Mouse (Mus musculus) midbrain, embryonic 14.5 days (tissue): ENCODE data around the gene N4bp3. TPM values are rescaled to one million over a fixed set of nuclear protein-coding genes. Genes with fewer than 3 reads are reported as not detected.
"Not testable (repeated sequence)": the region's sequence is repeated elsewhere in the genome, so short reads cannot be mapped to it uniquely, and the experiment has no call there.

Experiments used
- ATAC-seq: fragments of 200-750 bp; cut with Nextera tagmentation; 2 replicates; pipeline ENCODE4 v1.8.0; 2017; ENCODE audit warnings: moderate number of reproducible peaks, moderate library complexity; ENCODE audit not compliant: low FRiP score, low TSS enrichment
- DNase-seq: peaks from one replicate; pipeline ENCODE4 v3.0.0-alpha.2; 2015
- H3K27ac ChIP-seq: fragments of 300-500 bp; sonication (generic); replicated peaks from 2 replicates; pipeline ENCODE4 v1.5.1; 2014; ENCODE audit warnings: mild to moderate bottlenecking, low read depth, low read length, moderate library complexity
- H3K27me3 ChIP-seq: fragments of 300-500 bp; sonication (generic); 2 replicates; pipeline ENCODE4 v1.6.1; 2014; ENCODE audit warnings: low read length, control low read depth, mixed read lengths; ENCODE audit not compliant: control insufficient read depth, insufficient read depth
- H3K36me3 ChIP-seq: fragments of 300-500 bp; sonication (generic); 2 replicates; pipeline ENCODE4 v1.6.1; 2014; ENCODE audit warnings: low read length, control low read depth; ENCODE audit not compliant: control insufficient read depth, insufficient read depth
- H3K4me1 ChIP-seq: fragments of 300-500 bp; sonication (generic); 2 replicates; pipeline ENCODE4 v1.6.1; 2014; ENCODE audit warnings: mild to moderate bottlenecking, antibody characterized with exemption, low read length, control low read depth; ENCODE audit not compliant: control insufficient read depth, insufficient read depth
- H3K4me2 ChIP-seq: fragments of 300-500 bp; sonication (generic); 2 replicates; pipeline ENCODE4 v1.6.1; 2014; ENCODE audit warnings: mild to moderate bottlenecking, low read length, moderate library complexity
- H3K4me3 ChIP-seq: fragments of 300-500 bp; sonication (generic); replicated peaks from 2 replicates; pipeline ENCODE4 v1.5.1; 2014; ENCODE audit warnings: low read depth, low read length
- H3K9ac ChIP-seq: fragments of 300-500 bp; sonication (generic); replicated peaks from 2 replicates; pipeline ENCODE4 v1.6.1; 2014; ENCODE audit warnings: mild to moderate bottlenecking, low read length, moderate library complexity
- H3K9me3 ChIP-seq: fragments of 300-500 bp; sonication (generic); 2 replicates; pipeline ENCODE4 v1.6.1; 2016; ENCODE audit warnings: low read length, control low read depth, mixed read lengths; ENCODE audit not compliant: control insufficient read depth
- WGBS: fragments of 180-500 bp; shearing (Covaris S2); extraction: QIAGEN DNeasy Blood & Tissue Kit; methylation state at CpG from one replicate; pipeline ENCODE4 v1.1.7; 2014; 5-methylcytosine and 5-hydroxymethylcytosine counted together
- polyA plus RNA-seq: library from polyadenylated mRNA; unstranded; fragments of >200 nt; fragmentation: Nextera tagmentation; extraction: Ambion mirVana; gene quantifications from 2 replicates; pipeline ENCODE4 v1.2.1, GENCODE M21; 2014

Gene N4bp3
- 11.6 and 15.2 TPM in 2 replicates for polyA plus RNA-seq

DNA sequence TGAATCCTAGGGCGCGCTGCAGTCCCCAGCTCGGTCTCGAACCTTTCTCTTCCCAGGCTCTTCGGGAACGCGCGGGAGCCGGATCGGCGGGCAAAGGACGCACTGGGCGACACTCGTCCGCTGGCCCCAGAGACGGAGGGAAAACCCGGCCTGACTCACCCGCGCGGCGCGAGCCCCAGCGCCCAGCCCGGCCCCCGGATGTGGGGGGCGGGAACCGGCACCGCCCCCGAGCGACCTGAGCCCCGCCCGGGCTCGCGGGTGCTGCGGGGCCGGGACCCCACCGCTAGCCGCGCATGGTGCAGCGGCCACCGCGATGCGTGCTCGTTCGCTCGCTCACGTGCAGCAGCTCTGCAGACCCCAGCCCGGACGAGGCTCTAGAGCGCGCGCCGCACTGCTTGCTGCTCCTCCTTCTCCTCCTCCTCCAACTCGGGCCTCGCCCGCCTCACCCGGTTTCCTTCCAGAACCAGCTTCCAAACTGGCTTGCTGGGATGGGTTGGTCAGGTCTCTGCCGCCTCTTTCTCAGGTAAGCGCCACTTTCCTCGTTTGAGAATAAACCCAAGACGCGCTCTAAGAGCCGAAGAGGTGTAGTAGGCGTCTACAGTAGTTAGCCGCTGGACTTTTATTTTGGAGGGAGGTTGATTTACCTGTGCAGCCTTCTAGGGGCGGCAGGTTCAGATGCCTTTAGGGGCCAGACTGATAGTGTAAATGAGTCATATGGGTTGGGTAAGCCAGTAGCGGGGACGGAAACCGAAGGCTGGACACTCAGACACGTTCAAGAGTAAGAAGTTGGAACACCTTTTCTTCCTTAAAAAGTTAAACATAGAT is at the start of gene N4bp3, which contains the start of gene D930048N14Rik:
TSS of gene N4bp3 (minus strand) at position 152 of the 825 bp plus-strand sequence.
TSS of gene D930048N14Rik (plus strand) at position 264 of the 825 bp plus-strand sequence.
- WGBS: 1% methylated on average over 69 of the region's 70 CpGs
- peak; percentile 61; the same call in 1 of the 2 replicates for ATAC-seq
- no peak within 1 kb of the TSS for H3K27ac ChIP-seq

DNA sequence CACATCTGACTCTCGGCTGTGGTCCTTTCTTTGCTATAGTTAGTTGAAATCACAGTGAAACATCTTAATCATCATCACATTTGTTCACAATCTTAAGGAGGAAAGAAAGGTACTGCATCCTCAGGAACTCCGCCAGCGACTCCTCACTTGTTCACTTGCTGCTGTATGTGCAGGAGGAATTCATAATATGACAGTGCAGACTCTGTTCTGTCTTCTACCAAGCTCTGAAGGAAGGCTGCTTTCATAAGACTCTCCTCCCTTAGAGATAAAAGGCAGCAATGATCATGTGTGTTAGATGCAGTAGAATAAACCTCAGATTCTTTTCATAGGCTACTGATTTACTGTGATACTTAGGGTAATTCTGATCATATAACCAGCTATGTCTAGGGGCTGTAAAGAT is 44.3 kb upstream of the N4bp3 start:
- Histone ChIP-seq H3K27me3 (no peaks in the 10 kb centered on the region), H3K27ac (no peak overlapping the region), H3K9ac (no peak overlapping the region), H3K4me3 (no peak overlapping the region), H3K36me3 (peaks cover 43% of the 10 kb centered on the region), H3K4me1 (no peaks in the 10 kb centered on the region), H3K4me2 (no peak overlapping the region), H3K9me3 (no peaks in the 10 kb centered on the region)
- 95% methylated on average over 3 of the region's 3 CpGs for WGBS
- DNase-seq (no peak), ATAC-seq (no peak)

More for the DNA sequence above, at the start of gene N4bp3, which contains the start of gene D930048N14Rik:
- no peaks in the 10 kb centered on the region for H3K9me3 ChIP-seq
- H3K36me3 ChIP-seq: no peaks in the 10 kb centered on the region
- peak; percentile 79 for DNase-seq
- peaks cover 16% of the 10 kb centered on the region for H3K4me1 ChIP-seq
- H3K4me3 ChIP-seq: peak within 1 kb of the TSS; percentile 55
- H3K27me3 ChIP-seq: peaks cover 13% of the 10 kb centered on the region; the same call in 1 of the 2 replicates
- peak within 1 kb of the TSS; percentile 66 for H3K9ac ChIP-seq
- peak within 1 kb of the TSS; percentile 91 for H3K4me2 ChIP-seq

DNA sequence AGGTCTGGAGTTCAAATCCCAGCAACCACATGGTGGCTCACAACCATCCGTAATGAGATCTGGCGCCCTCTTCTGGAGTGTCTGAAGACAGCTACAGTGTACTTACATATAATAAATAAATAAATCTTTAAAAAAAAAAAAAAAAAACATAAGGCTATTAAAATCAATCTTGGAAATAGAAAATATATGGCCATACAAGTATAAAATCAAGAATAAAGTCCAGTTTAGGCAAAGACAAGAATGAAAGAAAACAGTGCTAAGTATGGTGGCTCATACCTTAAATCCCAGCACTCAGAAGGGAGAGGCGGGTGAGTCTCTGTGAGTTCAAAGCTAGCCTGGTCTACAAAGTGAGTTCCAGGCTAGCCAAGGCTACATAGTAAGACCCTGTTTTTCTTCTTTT is 40.0 kb upstream of the N4bp3 start:
- not testable (repeated sequence) for H3K4me2 ChIP-seq, ATAC-seq, H3K27me3 ChIP-seq, H3K9ac ChIP-seq, H3K27ac ChIP-seq, H3K9me3 ChIP-seq, DNase-seq, H3K4me3 ChIP-seq
- peaks cover 14% of the 10 kb centered on the region for H3K4me1 ChIP-seq
- H3K36me3 ChIP-seq: peaks cover 11% of the 10 kb centered on the region
- WGBS: 100% methylated on average over 1 of the region's 3 CpGs

DNA sequence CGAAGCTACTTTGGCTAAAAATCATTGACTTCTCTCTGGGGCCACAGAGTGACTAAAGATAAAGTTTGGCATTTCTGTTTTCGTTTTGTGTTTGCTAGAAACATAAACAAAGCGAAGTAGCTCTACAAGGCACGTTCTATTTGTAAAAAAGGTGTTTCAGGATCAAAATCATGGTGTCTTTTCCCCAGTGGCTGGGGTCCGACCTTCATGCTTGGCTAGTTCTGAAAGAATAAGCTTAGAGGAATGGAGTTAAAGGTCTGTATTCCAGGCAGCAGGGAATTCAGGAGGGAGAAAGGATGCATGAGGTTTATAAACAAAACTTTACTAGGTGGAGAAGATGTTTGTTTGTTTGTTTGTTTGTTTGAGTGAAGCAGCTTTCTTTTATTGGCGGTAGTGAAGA is 38.7 kb upstream of the N4bp3 start:
- Histone ChIP-seq H3K4me2 (peak overlapping the region; percentile 81), H3K27ac (peak overlapping the region; percentile 99), H3K9ac (peak overlapping the region; percentile 67; the same call in 1 of the 2 replicates), H3K4me3 (peak overlapping the region; percentile 78), H3K36me3 (0 out of 2 replicates have a peak, but pooled peaks cover 13% of the 10 kb centered on the region), H3K27me3 (no peaks in the 10 kb centered on the region), H3K9me3 (no peaks in the 10 kb centered on the region), H3K4me1 (peaks cover 14% of the 10 kb centered on the region)
- ATAC-seq (no peak), DNase-seq (no peak)
- 21% methylated on average over 6 of the region's 6 CpGs for WGBS

DNA sequence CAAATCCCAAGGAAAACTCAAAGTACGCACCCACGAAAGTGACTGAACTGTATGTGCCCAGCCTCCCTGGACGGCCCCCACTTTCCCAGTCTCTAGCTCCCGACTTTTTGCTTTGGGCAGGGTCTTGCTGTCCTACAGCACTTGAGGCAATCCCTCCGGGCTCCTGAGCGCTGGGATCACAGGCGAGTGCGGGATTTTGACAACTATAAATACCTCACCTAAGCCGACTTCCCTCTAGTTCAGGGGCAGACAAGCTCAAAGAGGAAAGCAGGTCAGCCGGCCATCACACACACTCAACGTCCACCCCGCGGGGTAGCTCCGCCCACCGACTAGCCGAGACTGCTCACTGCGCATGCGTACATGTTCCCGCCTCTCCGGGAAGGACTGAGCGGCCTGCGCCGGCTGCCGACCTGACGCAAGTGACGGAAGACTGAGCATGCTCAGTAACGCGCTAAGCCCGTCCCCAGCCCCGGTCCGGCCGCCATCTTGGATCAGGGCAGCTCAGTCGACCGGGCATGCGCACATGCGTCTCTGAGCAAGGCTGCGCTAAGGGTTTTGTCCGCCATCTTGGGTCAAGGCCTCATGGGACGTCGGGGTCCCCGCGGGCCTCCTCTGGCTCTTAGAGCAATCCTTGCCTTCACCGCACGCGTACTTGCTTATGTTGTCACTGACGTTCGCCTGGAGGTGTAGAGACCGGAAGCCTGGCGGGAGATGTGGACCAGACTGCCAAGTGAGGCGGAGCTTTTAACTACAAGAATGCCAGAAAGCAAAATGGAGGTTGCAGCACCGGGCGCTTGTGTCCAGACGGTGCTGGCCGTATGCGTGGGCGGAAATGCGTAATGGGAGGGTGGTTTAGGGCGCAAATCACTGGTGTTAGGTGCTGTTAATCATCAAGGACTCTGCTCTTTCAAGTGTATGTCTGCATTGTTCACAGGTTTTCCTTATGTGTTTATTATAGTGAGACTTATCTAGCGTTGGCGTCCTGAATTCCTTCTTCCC is 38.0 kb upstream of the N4bp3 start, which contains the start of gene 0610009B22Rik:
TSS of gene 0610009B22Rik (minus strand) at position 545 of the 999 bp plus-strand sequence.
- under 1% methylated on average over 60 of the region's 60 CpGs for WGBS
- peak; percentile 100 for ATAC-seq
- peak within 1 kb of the TSS; percentile 99 for H3K27ac ChIP-seq

DNA sequence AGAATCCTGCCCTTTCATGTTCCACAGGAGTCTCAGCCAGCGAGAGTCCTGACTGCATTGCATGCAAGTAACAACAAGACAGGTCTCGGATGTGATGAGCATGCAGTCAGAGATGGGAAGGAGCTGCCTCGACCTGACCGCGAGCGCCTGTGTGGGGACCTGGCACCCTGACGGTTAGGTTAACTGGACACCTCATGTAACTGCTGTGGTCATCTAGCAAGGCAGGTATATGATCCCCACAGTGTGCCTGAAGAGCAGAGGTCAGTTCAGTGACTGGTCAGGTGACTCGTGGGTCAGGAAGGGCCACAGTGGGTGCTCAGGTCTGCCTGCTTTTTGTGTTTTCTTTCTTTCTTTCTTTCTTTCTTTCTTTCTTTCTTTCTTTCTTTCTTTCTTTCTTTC is 31.3 kb upstream of the N4bp3 start:
- H3K4me3 ChIP-seq: no peak overlapping the region
- ATAC-seq: no peak
- 47% methylated on average over 8 of the region's 8 CpGs for WGBS

More for the DNA sequence above, 38.0 kb upstream of the N4bp3 start, which contains the start of gene 0610009B22Rik:
- Histone ChIP-seq H3K9me3 (no peaks in the 10 kb centered on the region), H3K9ac (peak within 1 kb of the TSS; percentile 82), H3K4me2 (peak within 1 kb of the TSS; percentile 81), H3K27me3 (no peaks in the 10 kb centered on the region), H3K4me3 (peak within 1 kb of the TSS; percentile 78), H3K4me1 (peaks cover 14% of the 10 kb centered on the region), H3K36me3 (0 out of 2 replicates have a peak, but pooled peaks cover 14% of the 10 kb centered on the region)
- DNase-seq: peak; percentile 100

DNA sequence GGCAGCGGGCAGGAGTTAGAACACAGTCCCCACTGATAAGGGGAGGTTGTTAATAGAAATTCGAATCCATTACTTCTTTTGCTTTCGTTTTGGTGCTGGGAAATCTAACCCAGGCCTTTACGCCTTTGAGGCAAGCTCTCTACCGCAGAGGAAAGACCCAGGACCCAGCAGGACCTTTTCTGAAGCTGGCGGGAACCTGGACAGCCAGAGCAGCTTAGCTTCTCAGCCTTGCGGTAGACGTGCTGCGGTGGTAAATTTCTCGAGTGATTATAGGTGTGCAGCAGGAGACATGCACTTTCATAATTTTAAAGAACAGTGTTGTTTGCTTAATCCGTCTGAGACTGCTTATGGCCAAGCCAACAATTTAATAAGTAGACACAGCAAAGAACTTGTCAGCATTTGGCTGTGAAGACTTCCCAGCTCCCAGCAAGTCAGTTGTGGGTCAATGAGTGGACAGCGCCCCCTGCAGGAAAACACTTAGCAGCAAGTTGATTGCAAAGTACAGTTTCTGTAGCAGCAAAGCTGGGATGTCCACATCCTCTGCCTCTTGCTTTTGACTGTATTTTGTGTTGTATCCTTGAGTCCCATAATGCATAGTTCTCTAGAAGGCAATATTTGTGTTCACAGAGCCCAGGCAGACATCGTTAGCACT is 30.8 kb upstream of the N4bp3 start:
- 36% methylated on average over 13 of the region's 13 CpGs for WGBS
- Histone ChIP-seq H3K27ac (no peak overlapping the region), H3K36me3 (0 out of 2 replicates have a peak, but pooled peaks cover 8% of the 10 kb centered on the region), H3K27me3 (no peaks in the 10 kb centered on the region), H3K4me3 (no peak overlapping the region), H3K4me2 (no peak overlapping the region), H3K9me3 (no peaks in the 10 kb centered on the region), H3K9ac (no peak overlapping the region), H3K4me1 (no peaks in the 10 kb centered on the region)
- ATAC-seq (no peak), DNase-seq (peak; percentile 88)

More for the DNA sequence above, 31.3 kb upstream of the N4bp3 start:
- Histone ChIP-seq H3K4me1 (no peaks in the 10 kb centered on the region), H3K27ac (no peak overlapping the region), H3K9ac (no peak overlapping the region), H3K9me3 (no peaks in the 10 kb centered on the region), H3K4me2 (no peak overlapping the region), H3K27me3 (no peaks in the 10 kb centered on the region), H3K36me3 (0 out of 2 replicates have a peak, but pooled peaks cover 8% of the 10 kb centered on the region)
- no peak for DNase-seq
